Mouse (Mus musculus): ENCODE data around the gene Mindy4.

Mindy4 gene

GRCm38 (mm10) chr6:55344291-55345016, 141.3 kb downstream of the Mindy4 start:
- DNase-seq, result no peak

- DNase-seq, result no peak
These were observed 142.1 kb downstream of the Mindy4 start for GRCm38 (mm10) chr6:55345264-55345663.

- DNase-seq, result no peak
These were observed 143.3 kb downstream of the Mindy4 start for GRCm38 (mm10) chr6:55346491-55346890.

GRCm38 (mm10) chr6:55347711-55348571, 144.8 kb downstream of the Mindy4 start:
- no peak for DNase-seq

GRCm38 (mm10) chr6:55349231-55349630, 146.0 kb downstream of the Mindy4 start:
- DNase-seq, result no peak

- no peak for DNase-seq
These were observed 147.3 kb downstream of the Mindy4 start for GRCm38 (mm10) chr6:55350383-55350952.

GRCm38 (mm10) chr6:55351712-55352111, 148.5 kb downstream of the Mindy4 start:
- no peak for DNase-seq

- no peak for DNase-seq
These were observed 150.7 kb downstream of the Mindy4 start for GRCm38 (mm10) chr6:55353711-55354445.

GRCm38 (mm10) chr6:55354456-55355117, 151.4 kb downstream of the Mindy4 start:
- no peak for DNase-seq

GRCm38 (mm10) chr6:55355575-55355974, 152.4 kb downstream of the Mindy4 start:
- DNase-seq, result no peak

GRCm38 (mm10) chr6:55356017-55356703, 153.0 kb downstream of the Mindy4 start:
- DNase-seq, result no peak

- DNase-seq, result no peak
These were observed 153.9 kb downstream of the Mindy4 start for GRCm38 (mm10) chr6:55356976-55357635.

- no peak for DNase-seq
These were observed 154.5 kb downstream of the Mindy4 start for GRCm38 (mm10) chr6:55357636-55358031.

- peak; percentile 17 for DNase-seq
These were observed 155.6 kb downstream of the Mindy4 start for GRCm38 (mm10) chr6:55358731-55359143.

GRCm38 (mm10) chr6:55362663-55363062, 159.5 kb downstream of the Mindy4 start:
- no peak for DNase-seq

GRCm38 (mm10) chr6:55367126-55367525, 163.9 kb downstream of the Mindy4 start:
- no peak for DNase-seq
